Mouse (Mus musculus) E14TG2a.4 (cell line): ENCODE results near the gene Plgrkt.

ENCODE experiments used
- CTCF ChIP-seq: conservative IDR thresholded peaks from 2 replicates; pipeline ENCODE4 v1.5.1; 2014; ENCODE audit warnings: low read length
- NANOG ChIP-seq: IDR thresholded peaks from 2 replicates; pipeline ENCODE4 v1.6.1; 2014; ENCODE audit warnings: borderline replicate concordance, low read length, mixed read lengths

DNA sequence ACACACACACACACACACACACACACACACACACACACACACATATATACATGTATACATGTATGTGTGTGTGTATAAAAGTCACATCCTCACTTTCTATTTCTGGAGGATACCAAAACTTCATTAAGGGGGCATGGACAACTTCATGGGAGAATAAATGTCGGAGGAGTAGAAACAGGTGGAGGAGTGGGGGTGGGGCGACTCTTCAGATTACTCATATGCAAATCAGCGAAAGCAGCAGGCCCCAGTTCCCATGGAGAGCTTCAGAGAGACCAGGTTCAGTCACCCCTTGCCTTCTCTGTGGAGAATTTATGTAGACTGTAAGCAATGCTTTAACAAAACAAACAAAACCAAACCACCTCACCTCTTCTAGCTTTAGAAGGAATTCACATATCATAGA lies 2.1 kb downstream of the Plgrkt start:
- TF ChIP-seq CTCF (no peak), NANOG (no peak)
